Mouse (Mus musculus) urinary bladder, postnatal 14 days (tissue): Measurements from ENCODE around the gene Tcf7l1.

Experiments
- DNase-seq: peaks from one replicate; pipeline ENCODE4 v3.0.0; 2021; ENCODE audit warnings: low spot score

Gene Tcf7l1

GRCm38 (mm10) chr6:72699467-72700126 is 89.5 kb downstream of the Tcf7l1 start:
- no peak for DNase-seq

- DNase-seq, result no peak
These were observed 90.5 kb downstream of the Tcf7l1 start for GRCm38 (mm10) chr6:72698559-72698958.

- DNase-seq, result no peak
These were observed 92.3 kb downstream of the Tcf7l1 start for GRCm38 (mm10) chr6:72696601-72697335.

GRCm38 (mm10) chr6:72694791-72695204 is 94.3 kb downstream of the Tcf7l1 start:
- no peak for DNase-seq

- no peak for DNase-seq
These were observed 94.8 kb downstream of the Tcf7l1 start for GRCm38 (mm10) chr6:72694047-72694790.

GRCm38 (mm10) chr6:72692469-72692868 is 96.6 kb downstream of the Tcf7l1 start:
- no peak for DNase-seq

GRCm38 (mm10) chr6:72691549-72691948 is 97.5 kb downstream of the Tcf7l1 start:
- DNase-seq, result no peak

GRCm38 (mm10) chr6:72690595-72690994 is 98.5 kb downstream of the Tcf7l1 start:
- no peak for DNase-seq

GRCm38 (mm10) chr6:72690001-72690400 is 99.1 kb downstream of the Tcf7l1 start:
- DNase-seq, result no peak

- no peak for DNase-seq
These were observed 100.0 kb downstream of the Tcf7l1 start for GRCm38 (mm10) chr6:72689046-72689445.

GRCm38 (mm10) chr6:72685165-72685564 is 103.9 kb downstream of the Tcf7l1 start:
- DNase-seq, result peak; percentile 29

- DNase-seq, result no peak
These were observed 104.7 kb downstream of the Tcf7l1 start for GRCm38 (mm10) chr6:72684260-72684805.

GRCm38 (mm10) chr6:72682238-72682637 is 106.8 kb downstream of the Tcf7l1 start:
- DNase-seq, result no peak

- DNase-seq, result no peak
These were observed 108.1 kb downstream of the Tcf7l1 start for GRCm38 (mm10) chr6:72680936-72681335.

GRCm38 (mm10) chr6:72678631-72679030 is 110.4 kb downstream of the Tcf7l1 start:
- peak; percentile 61 for DNase-seq

- DNase-seq, result peak; percentile 82
These were observed 111.4 kb downstream of the Tcf7l1 start for GRCm38 (mm10) chr6:72677510-72678220.

GRCm38 (mm10) chr6:72677079-72677478 is 112.0 kb downstream of the Tcf7l1 start:
- no peak for DNase-seq

- DNase-seq, result no peak
These were observed 112.7 kb downstream of the Tcf7l1 start for GRCm38 (mm10) chr6:72676376-72676775.

- no peak for DNase-seq
These were observed 115.3 kb downstream of the Tcf7l1 start for GRCm38 (mm10) chr6:72673751-72674150.

GRCm38 (mm10) chr6:72671129-72671528 is 117.9 kb downstream of the Tcf7l1 start:
- DNase-seq, result no peak

- peak; percentile 81 for DNase-seq
These were observed 122.0 kb downstream of the Tcf7l1 start for GRCm38 (mm10) chr6:72667021-72667420.

GRCm38 (mm10) chr6:72664290-72664689 is 124.8 kb downstream of the Tcf7l1 start:
- no peak for DNase-seq
